Mouse (Mus musculus) fibroblast of lung, adult 2 months (primary cell): ENCODE data around the gene Tacc2.

Experiments used
- DNase-seq: peaks from one replicate; pipeline ENCODE4 v3.0.0-alpha.2; 2011; ENCODE audit warnings: low read depth

Tacc2 gene

DNA sequence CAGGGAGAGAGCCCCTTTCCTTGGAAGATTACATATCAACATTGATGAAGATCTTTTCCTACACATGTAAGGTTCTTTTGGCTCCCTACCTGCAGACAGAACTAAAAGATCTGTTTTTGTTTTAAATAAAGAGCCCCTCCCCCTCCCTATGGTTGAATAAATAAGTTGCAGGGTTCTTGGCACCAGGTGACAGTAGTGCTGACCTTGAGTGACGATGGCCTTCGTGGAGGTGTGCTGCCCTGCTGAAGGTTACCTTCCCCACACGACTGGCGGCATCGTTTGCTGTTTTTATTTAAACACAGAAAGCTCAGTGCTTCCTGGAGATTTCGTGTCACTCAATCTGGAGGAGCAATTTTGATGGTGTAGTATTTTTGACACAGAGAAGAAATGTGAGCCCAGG, 113.6 kb downstream of the Tacc2 start:
- DNase-seq = no peak

DNA sequence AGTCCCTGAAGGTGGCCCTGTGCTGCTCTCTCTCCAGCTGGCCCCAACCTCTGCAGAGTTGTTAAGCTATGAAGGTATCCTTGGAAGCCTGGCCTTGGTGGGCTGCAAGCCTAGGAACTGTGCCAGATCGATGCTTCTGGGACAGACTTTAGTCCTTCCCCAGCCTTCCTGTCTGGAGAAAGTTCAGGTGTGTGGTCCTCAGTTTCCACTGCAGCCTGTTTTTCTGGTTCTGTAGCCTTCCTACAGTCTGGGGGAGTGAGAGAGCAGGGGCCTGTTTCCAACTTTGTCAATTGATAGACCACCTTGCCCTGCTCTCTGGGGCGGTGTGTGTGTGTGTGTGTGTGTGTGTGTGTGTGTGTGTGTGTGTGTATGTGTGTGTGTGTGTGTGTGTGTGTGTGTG, 114.7 kb downstream of the Tacc2 start:
- DNase-seq = no peak

- DNase-seq = no peak
Measured at GRCm38 (mm10) chr7:130692392-130692942, 115.2 kb downstream of the Tacc2 start.

DNA sequence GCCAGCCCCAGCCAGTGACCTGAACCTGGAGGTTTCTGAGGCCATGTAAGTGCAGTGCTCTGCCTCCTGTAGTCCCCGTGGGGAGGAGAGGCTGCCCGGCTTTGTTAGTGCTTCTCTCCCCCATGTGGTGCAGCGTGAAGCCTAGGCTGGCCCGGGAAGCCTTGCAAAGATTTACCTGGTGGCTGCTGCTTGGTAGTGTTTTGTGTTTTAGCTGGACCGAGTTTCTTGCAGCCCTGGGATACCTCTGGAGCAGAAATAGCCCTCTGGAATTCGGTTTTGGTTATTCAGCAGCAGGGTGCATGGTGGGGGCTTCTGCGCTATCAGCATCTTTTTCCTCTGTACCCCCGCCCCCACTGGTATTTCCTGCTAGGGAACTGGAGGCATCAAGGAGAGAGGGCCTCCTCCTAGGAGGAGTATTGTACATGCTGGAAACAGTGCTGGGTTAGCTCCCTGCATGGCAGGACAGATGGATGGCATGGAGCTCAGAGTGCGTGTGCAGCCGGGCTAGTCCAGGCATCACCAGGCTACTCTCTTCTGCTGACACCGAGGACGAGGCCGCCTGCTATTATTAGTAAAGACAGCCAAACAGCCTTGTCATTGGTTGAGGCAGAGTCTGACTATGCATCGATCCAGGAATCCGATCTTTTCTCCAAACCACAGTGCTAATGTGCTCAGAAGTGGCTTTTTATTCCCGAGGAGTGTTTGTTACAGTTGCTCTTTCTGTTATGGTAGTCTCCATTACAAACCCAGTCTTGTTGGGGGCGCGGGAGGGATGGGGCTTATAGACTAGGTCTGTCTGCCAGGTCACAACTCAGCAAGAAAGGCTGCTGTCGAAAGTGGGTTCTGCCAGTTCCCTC, 115.9 kb downstream of the Tacc2 start:
- DNase-seq = no peak

GRCm38 (mm10) chr7:130693800-130694193, 116.6 kb downstream of the Tacc2 start:
- no peak for DNase-seq

- no peak for DNase-seq
Measured at GRCm38 (mm10) chr7:130695669-130696338, 118.6 kb downstream of the Tacc2 start.

DNA sequence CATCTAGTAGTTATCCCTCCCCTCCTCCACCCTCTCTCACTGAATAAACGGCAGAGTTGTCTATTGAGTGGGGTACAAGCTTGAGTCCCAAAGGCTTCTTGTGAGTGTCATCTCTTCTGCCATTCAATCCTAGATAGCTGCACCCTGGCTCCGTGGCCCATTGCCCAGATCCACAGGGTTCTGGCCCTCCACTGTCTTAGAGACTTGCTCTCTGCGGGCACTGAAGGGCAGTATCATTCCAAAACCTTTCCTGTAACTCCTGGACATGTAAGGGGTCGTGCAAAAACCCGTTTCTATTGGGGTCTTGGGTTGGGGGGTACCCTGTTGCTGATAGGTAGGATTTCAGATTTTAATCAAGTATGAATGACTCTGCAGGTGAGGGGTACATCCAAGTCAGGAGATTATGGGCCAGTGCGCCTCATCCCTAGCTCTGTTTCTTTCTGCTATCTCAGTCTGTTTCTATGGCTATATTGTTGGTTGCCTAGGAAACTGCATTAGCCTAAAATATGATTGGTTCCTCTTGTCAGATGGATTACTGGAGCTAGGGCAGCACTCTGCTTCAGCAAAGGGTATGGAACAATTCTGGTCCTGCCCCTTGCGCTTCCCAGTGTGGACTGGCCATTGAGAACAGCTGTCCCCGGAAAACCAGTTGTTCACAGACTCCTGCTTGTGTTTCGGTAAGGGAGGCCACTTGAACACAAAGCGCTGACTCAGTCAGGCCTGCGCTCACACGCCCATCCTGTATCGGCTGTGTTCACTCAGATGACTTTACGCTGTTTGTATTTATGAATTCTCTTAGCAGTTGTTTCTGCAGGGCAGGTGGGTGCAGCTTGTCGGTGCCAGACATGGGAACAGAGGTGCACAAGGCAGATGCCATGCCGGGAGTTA, 119.4 kb downstream of the Tacc2 start:
- no peak for DNase-seq

DNA sequence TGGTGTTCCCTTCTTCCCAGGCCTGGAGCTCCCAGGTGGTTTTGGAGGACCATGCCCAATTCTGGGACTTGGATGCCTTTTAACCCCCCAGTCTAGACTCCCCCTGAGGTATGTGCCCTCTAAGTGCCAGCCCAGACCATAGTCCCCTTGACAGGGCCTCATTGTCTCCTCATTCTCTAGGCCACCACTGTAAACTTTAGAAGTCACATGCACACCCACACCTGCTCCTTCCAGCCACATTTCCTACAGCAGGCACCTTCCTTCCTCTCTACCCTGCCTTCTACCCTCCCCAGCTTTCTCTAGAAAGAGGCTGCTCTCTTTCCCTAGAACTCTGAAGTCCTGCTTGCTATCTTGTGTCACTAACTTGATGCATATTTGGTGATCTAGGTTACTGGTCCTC, 121.2 kb downstream of the Tacc2 start:
- no peak for DNase-seq

DNA sequence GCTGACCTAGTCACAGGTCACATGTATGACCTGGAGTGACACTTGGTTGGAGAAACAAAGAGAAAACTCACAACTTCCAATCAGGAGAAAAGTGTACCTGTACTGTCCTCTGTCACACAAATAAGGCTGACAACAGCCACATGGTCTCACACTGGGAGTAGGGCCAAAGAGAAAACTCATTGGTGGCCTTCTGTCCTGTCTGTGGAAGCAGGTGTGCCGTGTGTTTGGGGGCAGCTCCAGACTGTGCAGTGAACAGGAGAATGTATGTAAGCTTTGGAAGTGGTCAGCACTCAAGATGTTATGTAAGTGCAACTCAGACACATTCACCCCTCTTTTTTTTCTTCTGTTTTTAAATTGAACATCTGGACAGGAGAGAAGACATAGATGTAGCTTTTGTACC, 124.1 kb downstream of the Tacc2 start:
- no peak for DNase-seq

GRCm38 (mm10) chr7:130705230-130705629, 128.0 kb downstream of the Tacc2 start:
- DNase-seq = no peak

- no peak for DNase-seq
Measured at GRCm38 (mm10) chr7:130708940-130709339, 131.7 kb downstream of the Tacc2 start.

DNA sequence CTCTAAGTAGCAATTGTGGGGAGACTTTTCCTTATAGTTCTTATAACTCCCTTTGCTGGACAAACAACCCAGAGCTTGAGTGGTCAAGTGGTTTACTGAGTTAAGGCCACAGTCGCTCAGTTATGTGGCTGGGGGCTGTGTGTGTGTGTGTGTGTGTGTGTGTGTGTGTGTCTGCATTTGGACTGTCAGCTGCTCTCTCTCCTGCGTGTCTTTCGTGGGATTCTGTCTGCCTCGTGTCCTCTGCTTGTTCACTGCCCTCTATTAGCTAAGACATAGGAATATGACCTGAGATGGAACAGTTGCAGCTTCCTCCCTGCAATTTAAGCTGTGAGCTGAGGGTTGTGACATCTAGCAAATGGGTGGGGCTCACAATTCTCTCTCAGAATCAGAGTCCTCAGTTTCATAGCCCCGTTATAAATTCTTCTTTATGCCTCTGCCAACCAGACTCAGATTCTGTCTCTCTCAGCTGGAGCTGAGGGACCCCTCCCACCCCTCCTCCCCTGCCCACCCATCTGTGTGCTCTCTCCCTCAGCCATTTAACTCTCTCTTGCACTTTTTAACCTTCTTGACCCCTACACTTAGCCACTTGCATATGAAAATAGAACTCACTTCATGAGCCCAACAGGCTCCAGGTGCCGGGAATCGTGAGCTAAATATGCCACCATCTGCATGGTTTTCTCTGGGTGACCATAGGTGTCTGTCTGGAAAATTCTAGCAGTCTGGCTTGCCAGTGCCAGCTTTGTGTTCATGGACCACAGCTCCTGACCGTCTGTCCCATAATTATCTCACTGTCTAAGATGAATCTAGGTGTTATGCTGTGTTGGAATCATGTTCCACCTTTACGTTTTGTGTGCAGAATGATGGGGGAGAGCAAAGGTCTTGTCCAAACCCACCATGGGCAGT, 132.4 kb downstream of the Tacc2 start:
- DNase-seq = no peak

- DNase-seq = no peak
Measured at GRCm38 (mm10) chr7:130711851-130712250, 134.6 kb downstream of the Tacc2 start.

- DNase-seq = no peak
Measured at GRCm38 (mm10) chr7:130713319-130713718, 136.1 kb downstream of the Tacc2 start.

GRCm38 (mm10) chr7:130715467-130715866, 138.2 kb downstream of the Tacc2 start:
- DNase-seq = no peak

GRCm38 (mm10) chr7:130716341-130716740, 139.1 kb downstream of the Tacc2 start:
- DNase-seq = no peak

DNA sequence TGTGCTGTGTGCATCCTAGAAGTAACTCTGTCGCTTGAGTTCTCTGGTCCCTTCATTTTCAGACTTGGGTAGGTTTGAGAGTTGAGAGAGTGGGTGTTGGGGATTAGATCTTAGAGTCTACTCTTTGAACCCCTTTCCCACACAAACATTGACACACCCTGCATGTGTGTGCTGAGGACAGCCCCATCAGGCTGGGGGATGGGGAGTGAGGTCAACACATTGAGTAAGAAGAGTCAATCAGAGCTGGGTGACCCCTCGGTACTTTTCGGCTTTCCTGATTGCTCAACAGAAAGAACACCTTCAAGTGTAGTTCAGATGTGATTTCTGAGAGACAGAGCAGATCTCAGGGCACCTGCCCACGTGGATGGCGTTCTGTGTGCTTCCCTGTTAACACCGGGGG, 139.8 kb downstream of the Tacc2 start:
- no peak for DNase-seq

- no peak for DNase-seq
Measured at GRCm38 (mm10) chr7:130719931-130720598, 142.8 kb downstream of the Tacc2 start.

GRCm38 (mm10) chr7:130720646-130721335, 143.6 kb downstream of the Tacc2 start:
- DNase-seq = no peak

DNA sequence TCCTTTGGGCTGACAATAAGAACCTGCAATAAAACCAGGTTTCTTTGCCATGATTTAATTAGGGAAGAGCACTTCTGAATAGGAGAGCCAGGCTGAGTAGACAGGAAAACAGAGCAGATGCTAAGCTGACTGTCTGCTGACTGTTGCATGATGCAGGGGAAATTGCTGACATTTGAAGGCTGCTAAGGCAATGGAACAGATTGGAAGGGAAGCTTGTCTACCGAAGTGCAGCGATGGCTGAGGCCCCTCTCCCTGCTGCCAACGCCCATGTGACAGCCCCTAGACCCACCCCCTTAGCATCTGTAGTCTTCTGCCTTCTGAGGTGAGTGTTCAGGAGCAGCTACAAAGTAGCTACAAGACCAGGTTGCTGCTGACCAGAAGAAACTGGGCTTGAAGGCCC, 148.9 kb downstream of the Tacc2 start:
- no peak for DNase-seq
